Mouse (Mus musculus) heart, adult 11 months (tissue): ENCODE measurements around the gene Cdh22.

Experiments used
- DNase-seq: peaks from one replicate; pipeline ENCODE4 v3.0.0; 2022

Cdh22 gene

DNA sequence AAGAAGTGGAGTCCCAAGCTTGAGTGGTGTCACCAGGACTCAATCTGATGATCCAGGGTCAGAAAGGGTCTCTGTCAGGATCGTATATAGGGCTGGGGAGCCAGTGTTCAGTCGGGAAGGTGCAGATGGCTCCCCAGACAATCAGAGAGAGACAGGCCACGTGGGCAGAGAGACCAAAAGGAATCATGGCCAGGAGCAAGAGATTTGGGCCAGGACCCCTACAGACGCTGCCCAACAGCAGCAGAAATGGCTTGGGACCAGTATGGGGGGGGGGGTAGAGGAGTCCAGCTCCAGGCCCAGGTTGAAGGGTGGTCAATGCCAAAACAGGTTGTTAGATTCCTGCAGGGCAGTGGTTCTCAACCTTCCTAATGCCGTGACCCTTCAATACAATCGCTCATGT, 29.2 kb downstream of the Cdh22 start:
- DNase-seq, result no peak

DNA sequence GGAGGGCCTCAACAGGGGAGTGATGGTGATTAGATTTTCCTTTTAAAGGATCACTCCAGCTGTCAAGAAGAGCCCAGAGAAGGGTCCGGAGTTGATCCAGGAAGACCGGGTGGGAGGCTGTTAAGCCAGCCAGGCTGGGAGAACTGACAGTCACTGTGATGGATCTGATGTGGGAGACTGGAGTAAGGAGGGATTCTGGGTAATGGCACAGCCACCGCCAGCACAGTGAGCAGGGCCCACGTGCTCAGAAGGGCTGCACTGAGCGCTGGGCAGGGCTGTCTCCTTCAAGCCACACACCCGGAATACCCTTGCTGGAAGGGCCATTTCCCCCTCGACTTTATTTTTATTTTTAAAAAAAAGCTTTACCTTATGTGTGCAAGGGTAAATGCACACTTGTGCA, 29.7 kb downstream of the Cdh22 start:
- DNase-seq, result no peak

GRCm38 (mm10) chr2:165201761-165202751, 32.6 kb downstream of the Cdh22 start:
- no peak for DNase-seq

- no peak for DNase-seq
Observed at GRCm38 (mm10) chr2:165197546-165197945, 37.1 kb downstream of the Cdh22 start.

- DNase-seq, result peak; percentile 89
Observed at GRCm38 (mm10) chr2:165195411-165196182, 39.1 kb downstream of the Cdh22 start.

DNA sequence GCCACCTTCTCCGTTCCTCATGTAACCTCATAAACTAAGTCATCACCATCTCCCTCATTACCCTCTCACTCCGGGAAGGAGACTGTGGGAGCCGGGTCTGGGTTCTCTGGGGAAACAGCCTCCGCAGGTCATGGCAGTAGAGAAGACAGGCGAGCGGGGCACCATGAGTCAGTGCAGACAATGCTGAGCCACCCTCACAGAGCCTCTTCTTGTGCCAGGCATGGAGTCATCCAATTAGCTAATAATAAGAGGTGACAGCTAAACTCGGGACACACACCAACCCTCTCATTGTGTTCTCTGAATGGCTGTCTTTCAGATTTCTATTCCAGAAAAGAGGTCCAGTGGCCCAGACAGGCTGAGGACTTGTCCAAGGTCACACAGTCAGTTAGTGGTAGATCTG, 43.2 kb downstream of the Cdh22 start:
- no peak for DNase-seq

- DNase-seq, result no peak
Observed at GRCm38 (mm10) chr2:165189546-165189945, 45.1 kb downstream of the Cdh22 start.

DNA sequence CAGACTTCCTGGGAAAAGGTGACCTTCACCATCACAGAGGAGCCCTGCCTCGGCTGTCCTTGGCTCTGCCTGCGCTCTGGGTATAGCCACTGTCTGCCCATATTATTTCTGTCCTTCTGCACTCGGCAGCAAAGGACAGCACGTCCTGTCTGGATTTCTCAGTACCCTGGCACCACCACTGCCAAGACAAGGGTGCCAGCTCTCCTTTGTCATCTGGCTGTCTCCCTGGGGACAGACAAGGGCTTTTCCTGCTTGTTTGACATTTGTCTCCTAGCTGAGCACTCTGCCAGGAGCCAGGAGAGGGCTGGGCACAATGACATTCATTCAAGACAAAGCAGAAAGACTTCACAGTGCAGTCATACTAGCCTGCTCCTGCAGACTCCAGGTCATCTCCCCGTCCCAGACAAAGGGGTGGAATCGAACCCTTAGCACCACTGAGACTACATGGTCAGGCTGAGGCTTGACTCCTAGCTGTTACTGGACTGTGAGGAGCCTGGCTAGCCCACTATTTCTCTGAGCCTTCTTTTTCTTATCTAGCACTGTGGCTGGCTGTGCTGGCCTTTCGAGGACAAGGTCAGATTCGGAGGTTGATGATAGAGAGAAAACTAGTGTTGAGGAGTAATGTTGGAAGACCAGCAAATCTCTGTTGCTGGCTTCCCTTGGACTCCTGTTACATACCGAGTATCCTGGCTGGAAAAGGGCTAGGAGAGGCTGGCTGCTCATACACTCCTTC, 46.8 kb downstream of the Cdh22 start:
- peak; percentile 97 for DNase-seq

DNA sequence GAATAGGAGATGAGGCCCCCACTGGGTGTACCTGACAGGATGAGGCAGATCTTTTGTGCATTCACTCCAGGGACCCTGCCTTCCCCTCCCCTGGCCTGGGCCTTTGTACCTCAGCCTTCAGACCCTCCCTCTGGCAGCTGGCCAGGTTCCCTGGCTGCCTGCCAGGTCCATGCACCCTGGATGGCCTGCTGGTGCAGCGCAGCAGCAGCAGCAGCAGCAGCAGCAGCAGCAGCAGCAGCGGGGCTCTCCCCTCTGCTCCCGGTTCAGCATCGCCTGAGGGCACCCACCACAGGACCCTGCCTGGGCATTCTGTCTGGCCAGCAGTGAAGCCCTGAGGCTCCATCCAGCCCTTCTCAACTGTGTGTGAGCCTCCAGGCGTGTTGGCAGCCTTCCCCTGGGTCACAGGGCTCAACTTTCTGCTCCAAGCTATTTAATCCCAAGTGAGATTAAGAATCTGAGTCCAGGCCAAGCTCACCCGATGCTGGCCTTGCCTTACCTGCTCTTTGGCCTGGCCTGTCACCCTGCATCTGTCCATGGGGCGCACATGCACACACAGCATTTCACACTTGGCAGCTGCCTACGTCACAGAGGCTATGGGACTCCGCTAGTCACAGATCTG, 50.5 kb downstream of the Cdh22 start:
- peak; percentile 93 for DNase-seq

GRCm38 (mm10) chr2:165182085-165182976, 52.3 kb downstream of the Cdh22 start:
- DNase-seq, result no peak

DNA sequence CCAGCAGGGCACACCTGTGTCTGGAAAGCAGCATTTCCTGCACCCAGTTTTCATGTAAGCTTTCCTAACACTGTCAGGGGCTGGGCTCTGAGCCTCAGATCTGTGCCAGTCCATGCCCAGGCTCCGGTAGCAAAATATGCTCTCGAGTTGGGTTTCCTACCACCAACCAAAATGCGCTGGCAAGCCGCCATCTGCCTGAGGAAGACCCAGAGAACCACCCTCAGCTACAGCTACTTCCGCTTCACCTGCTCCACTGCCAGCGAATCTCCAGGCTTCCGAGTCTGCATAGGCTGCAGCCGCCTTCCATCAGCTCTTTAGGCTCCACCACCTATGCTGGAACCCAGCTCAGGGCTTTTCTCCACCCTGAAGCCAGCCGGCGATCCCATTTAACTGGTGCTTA, 55.4 kb downstream of the Cdh22 start:
- no peak for DNase-seq

- no peak for DNase-seq
Observed at GRCm38 (mm10) chr2:165176965-165177364, 57.7 kb downstream of the Cdh22 start.

GRCm38 (mm10) chr2:165166664-165167435, 67.8 kb downstream of the Cdh22 start:
- DNase-seq, result no peak

GRCm38 (mm10) chr2:165162221-165162620, 72.4 kb downstream of the Cdh22 start:
- DNase-seq, result no peak

GRCm38 (mm10) chr2:165160466-165160865, 74.2 kb downstream of the Cdh22 start:
- DNase-seq, result no peak

DNA sequence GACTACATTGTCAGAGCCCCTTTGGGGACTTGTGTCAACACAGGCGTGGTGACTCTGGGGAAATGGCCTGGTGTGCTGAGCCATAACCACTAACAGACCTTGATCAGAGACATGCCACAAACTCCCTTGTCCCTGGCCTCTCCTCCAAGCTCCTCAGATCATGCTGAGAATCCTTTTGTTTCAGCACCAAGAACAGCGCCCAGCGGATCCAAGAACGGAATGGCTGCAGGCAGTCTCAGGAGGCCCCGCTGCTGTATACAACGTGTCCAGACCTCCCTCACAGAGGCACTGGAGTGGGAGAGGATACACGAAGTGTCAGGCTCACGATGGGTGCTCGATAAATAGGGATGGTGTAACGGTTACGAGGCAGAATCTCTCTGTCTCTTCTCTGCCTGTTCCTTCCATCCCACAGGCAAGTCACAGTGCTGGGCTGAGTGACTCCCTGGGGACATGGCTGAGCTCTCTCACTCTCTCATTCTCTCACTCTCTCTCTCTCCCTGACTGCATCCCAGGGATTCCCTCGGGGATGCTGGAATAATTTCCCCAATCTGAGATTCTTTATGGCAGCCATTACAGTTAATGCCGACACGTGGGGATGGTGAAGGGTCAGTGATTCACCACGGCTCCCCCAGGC, 75.5 kb downstream of the Cdh22 start:
- no peak for DNase-seq

DNA sequence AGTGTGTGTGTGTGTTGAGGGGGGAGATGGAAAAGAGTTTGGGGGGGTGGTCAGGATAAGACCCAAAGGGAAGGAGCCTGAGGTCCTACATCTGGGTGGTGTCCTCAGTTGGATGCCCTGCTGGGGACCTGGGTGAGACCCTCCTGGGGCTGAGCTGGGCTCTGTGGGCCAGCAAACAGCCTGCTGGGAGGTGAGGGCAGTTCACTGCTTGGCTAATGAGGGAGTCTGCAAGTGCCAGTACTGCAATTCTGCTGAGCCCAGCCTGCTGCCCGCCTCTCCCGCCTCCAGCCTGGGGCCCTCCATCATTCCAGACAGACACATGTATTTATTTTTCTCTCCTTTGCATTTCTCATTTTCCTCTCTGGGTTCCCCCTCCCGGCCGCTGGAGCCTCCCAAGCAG, 76.3 kb downstream of the Cdh22 start:
- no peak for DNase-seq

- DNase-seq, result no peak
Observed at GRCm38 (mm10) chr2:165157900-165158299, 76.8 kb downstream of the Cdh22 start.

DNA sequence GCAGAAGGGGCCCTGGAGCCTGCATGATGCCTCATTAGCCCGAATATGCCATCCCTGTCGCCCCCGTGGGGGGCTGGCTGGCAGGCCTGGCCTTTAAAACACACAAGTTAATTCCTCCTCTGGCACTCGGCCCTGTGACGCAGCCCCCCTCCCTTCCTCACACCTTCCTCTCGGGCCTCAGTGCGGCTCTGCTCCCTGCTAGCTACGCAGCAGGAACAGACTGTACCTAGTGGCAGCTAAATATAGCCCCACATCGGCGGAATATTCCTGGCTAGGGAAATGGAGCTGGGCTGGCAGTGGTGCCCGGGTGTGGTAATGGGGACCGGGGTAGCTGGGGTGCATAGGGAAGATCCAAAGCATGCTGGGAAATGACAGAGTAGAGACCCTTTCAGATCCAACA, 81.6 kb downstream of the Cdh22 start:
- DNase-seq, result peak; percentile 97

DNA sequence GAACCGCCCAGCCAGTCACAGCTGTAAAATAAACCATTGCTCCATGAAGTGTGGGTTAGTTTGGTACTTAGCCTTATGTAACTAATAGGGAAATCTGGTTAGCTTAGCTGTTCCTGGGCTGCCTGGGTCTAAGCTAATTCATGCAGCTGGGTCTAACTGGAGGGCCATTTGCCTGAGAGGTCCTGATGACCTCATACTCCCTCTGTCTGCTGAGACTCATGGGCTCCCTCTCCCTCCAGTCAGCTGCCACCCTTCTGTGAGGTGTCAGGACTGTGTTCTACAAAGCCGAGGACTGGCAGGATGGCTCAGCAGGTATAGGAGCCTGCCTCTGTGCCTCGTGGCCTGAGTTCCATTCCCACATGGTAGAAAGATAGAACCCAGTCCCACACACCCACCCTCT, 84.9 kb downstream of the Cdh22 start:
- no peak for DNase-seq
